Mouse (Mus musculus): ENCODE data around the gene 9930021J03Rik. TPM values are rescaled to one million over a fixed set of nuclear protein-coding genes. Genes with fewer than 3 reads are reported as not detected.

Gene 9930021J03Rik
- total RNA-seq, 2 experiments from 2014 or later, result 36.0 to 37.7 TPM

- intact Hi-C loops (cut with DNase I), result loop anchor here (10.0 kb wide), 1 partner anchor 128 kb away; no protein-coding TSS in a partner anchor
- peak; percentile 93 for DNase-seq
These were observed 7.0 kb upstream of the 9930021J03Rik start, which contains the start of gene Ranbp6 for GRCm38 (mm10) chr19:29812581-29813460. Ranbp6 (minus strand) TSS chr19:29812974.

- DNase-seq, result no peak
- intact Hi-C loops (cut with DNase I), result loop anchor here (10.0 kb wide), 1 partner anchor 125 kb away; no protein-coding TSS in a partner anchor
These were observed 4.2 kb upstream of the 9930021J03Rik start for GRCm38 (mm10) chr19:29810022-29810421.

GRCm38 (mm10) chr19:29805101-29805916 is 480 bp downstream of the 9930021J03Rik start:
- peak; percentile 61 for DNase-seq
- intact Hi-C loops (cut with DNase I), result no loop called here

- intact Hi-C loops (cut with DNase I), result no loop called here
- no peak for DNase-seq
These were observed 1.8 kb downstream of the 9930021J03Rik start for GRCm38 (mm10) chr19:29803946-29804345.

GRCm38 (mm10) chr19:29797371-29797770 is 8.4 kb downstream of the 9930021J03Rik start:
- DNase-seq, result no peak
- intact Hi-C loops (cut with DNase I), result no loop called here

- intact Hi-C loops (cut with DNase I), result no loop called here
- DNase-seq, result no peak
These were observed 17.8 kb downstream of the 9930021J03Rik start for GRCm38 (mm10) chr19:29787997-29788396.

GRCm38 (mm10) chr19:29782914-29783313 is 22.9 kb downstream of the 9930021J03Rik start:
- intact Hi-C loops (cut with DNase I), result no loop called here
- no peak for DNase-seq

GRCm38 (mm10) chr19:29753939-29754338 is 51.9 kb downstream of the 9930021J03Rik start:
- no peak for DNase-seq
- intact Hi-C loops (cut with DNase I), result no loop called here

- no peak for DNase-seq
- intact Hi-C loops (cut with DNase I), result no loop called here
These were observed 54.8 kb downstream of the 9930021J03Rik start for GRCm38 (mm10) chr19:29750994-29751393.

GRCm38 (mm10) chr19:29743531-29743930 is 62.3 kb downstream of the 9930021J03Rik start:
- no peak for DNase-seq
- intact Hi-C loops (cut with DNase I), result no loop called here

- DNase-seq, result no peak
- intact Hi-C loops (cut with DNase I), result no loop called here
These were observed 65.1 kb downstream of the 9930021J03Rik start for GRCm38 (mm10) chr19:29740661-29741060.

GRCm38 (mm10) chr19:29739608-29740007 is 66.2 kb downstream of the 9930021J03Rik start:
- intact Hi-C loops (cut with DNase I), result no loop called here

GRCm38 (mm10) chr19:29735421-29735820 is 70.4 kb downstream of the 9930021J03Rik start:
- intact Hi-C loops (cut with DNase I), result no loop called here
- DNase-seq, result no peak

More at GRCm38 (mm10) chr19:29739608-29740007, 66.2 kb downstream of the 9930021J03Rik start:
- DNase-seq, result no peak

GRCm38 (mm10) chr19:29718476-29718875 is 87.3 kb downstream of the 9930021J03Rik start:
- intact Hi-C loops (cut with DNase I), result no loop called here
- no peak for DNase-seq

GRCm38 (mm10) chr19:29717854-29718253 is 87.9 kb downstream of the 9930021J03Rik start:
- intact Hi-C loops (cut with DNase I), result no loop called here
- no peak for DNase-seq

GRCm38 (mm10) chr19:29713451-29713850 is 92.3 kb downstream of the 9930021J03Rik start:
- intact Hi-C loops (cut with DNase I), result no loop called here
- DNase-seq, result no peak

GRCm38 (mm10) chr19:29709461-29709860 is 96.3 kb downstream of the 9930021J03Rik start:
- DNase-seq, result no peak
- intact Hi-C loops (cut with DNase I), result no loop called here

- no peak for DNase-seq
- intact Hi-C loops (cut with DNase I), result no loop called here
These were observed 97.3 kb downstream of the 9930021J03Rik start for GRCm38 (mm10) chr19:29708461-29708860.

GRCm38 (mm10) chr19:29708003-29708402 is 97.8 kb downstream of the 9930021J03Rik start:
- no peak for DNase-seq
- intact Hi-C loops (cut with DNase I), result no loop called here

GRCm38 (mm10) chr19:29707314-29707898 is 98.4 kb downstream of the 9930021J03Rik start:
- intact Hi-C loops (cut with DNase I), result no loop called here
- DNase-seq, result no peak

- no peak for DNase-seq
These were observed 101.4 kb downstream of the 9930021J03Rik start for GRCm38 (mm10) chr19:29704436-29704835.

More at GRCm38 (mm10) chr19:29704436-29704835, 101.4 kb downstream of the 9930021J03Rik start:
- intact Hi-C loops (cut with DNase I), result no loop called here

Measured in left cerebral cortex, postnatal 4 days (tissue).